Mouse (Mus musculus): ENCODE data around the gene Zkscan17.
A peak's percentile ranks its signal among the peaks of the same experiment; 100 is the strongest.

Zkscan17 gene

GRCm38 (mm10) chr11:59517441-59517840 is 9.1 kb downstream of the Zkscan17 start:
- no peak for DNase-seq

DNA sequence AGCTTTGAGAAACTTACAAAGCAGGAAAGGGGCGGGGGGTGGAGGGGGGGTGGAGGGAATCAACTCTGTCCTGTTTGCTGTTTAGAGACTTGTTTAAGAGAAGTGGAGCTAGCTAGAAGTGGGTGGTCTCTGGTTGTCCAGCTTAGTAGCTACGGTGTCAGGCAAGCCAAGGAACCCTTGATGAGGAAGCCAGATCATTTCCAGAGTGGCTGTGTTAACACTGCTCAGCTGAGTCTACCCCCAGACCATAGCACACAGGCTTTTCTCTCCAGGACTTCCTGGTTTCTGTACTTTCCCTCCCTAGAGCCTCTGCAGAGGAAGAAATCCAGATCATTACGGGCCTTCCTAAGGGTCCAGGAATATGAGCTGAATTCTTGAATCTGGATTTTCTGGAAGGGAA is 11.8 kb downstream of the Zkscan17 start:
- DNase-seq, result no peak

DNA sequence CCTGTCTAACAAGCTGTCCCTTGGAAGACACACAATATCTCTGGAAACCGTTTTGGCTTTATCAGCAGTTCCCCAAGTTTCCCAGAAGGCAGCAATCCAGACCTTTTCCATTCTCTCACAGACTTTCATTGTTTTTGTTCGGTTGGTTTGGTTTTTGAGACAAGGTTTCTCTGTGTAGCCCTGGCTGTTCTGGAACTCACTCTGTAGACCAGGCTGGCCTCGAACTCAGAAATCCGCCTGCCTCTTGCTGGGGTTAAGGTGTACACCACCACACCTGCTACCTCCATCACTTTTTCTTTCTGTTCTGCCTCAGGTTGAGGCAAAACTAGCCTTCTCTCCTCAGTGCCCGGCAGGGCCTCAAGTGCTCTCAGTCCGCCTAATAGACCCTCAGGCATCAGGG is 12.2 kb downstream of the Zkscan17 start:
- DNase-seq, result no peak

- DNase-seq, result no peak
Measured at GRCm38 (mm10) chr11:59513556-59513955, 13.0 kb downstream of the Zkscan17 start.

DNA sequence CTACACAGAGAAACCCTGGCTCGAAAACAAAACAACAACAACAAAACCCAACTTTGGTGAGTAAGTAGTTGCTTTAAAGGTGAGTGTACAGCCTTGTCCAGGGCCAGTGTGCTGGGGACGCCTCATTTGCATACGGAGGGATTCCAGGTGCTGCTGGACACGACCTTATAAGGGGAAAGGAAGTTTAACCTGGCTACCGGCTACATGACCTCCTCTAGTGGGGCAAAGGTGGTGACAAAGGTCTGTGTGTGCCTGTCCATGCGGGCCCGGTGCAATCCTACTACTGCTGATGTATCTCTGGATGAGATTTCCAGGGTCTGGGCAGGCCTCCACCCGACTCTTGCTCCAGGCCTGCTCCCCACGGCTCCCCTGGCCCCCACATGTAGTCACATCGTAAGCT is 13.8 kb downstream of the Zkscan17 start:
- DNase-seq, result no peak

DNA sequence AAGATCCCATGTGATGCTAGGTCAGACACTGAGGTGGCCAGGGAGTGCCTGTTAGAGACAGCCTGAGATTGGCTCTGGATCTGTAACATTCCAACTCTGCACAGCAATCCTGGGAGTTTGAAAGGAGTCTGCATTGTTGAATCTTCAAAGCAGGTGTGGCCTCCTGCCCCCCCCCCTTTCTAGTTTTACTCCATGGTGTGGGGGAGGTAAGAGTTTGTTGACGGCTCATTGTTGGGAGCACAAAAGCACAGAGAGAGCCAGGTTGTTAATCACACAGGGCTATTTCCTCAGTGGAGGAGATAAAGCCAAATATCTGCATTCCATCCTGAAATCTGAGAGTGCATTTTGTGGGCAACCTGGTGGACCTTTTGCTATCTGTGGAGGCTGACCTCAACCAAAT is 15.0 kb downstream of the Zkscan17 start:
- no peak for DNase-seq

DNA sequence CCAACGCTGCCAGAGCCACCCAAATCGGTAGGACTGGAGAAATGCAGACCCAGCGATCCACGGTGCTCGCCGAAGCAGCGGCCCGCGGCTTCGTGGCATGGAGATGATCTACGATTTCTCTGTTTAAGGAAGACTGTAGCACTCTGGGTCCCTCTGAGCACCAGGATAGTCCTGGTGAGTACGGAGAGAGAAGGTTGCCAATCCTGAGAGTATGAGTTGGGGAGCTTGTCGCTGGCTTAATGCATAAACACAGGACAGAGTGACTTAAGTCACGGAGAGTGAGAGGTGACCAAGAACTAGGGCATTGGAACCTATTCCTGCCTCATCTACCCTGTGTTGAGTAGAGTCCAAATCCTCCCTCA is 19.9 kb downstream of the Zkscan17 start:
- no peak for DNase-seq

DNA sequence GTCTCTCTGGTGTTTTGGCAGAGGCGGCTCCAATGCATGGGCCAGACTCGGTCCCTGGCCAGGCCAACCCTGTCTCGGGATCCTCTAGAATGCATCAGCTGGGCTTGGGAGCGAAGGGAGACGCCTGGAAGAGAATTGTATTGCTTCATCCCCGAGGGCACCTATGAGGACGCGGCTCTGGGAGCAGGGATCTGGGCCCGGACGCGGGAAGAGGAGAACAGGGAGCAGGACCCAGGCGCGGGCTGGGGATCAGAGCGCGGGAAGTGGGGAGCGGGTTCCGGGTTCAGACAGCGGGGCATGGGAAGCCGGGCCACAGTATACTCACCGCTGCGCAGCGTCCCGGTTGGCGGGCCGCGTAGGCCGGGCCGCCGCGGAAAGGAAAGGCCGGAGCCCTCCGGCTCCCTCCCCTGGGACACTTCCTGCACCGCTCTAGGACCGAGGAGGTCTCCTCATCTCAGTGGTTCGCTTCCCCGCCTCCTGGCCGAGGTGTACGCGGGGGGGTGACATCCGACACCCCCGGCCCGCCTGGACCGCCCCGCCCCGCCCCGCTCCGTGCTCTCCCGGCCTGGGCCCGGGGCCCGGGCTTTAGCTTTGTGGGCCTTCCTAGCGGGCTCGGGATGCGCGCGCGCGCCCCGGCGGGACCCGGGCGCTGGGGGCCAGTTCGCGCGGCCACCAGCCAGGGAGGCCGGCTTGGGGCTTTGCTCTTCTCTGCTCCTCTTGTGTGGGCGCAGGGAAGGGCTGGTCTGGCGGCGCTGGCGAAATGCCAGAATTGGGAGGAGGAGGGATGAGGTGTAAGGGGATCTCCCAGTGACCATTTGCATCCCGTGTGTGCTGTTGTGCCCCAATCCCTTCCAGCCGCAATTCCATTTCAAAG is 20.5 kb downstream of the Zkscan17 start:
- peak; percentile 75 for DNase-seq

DNA sequence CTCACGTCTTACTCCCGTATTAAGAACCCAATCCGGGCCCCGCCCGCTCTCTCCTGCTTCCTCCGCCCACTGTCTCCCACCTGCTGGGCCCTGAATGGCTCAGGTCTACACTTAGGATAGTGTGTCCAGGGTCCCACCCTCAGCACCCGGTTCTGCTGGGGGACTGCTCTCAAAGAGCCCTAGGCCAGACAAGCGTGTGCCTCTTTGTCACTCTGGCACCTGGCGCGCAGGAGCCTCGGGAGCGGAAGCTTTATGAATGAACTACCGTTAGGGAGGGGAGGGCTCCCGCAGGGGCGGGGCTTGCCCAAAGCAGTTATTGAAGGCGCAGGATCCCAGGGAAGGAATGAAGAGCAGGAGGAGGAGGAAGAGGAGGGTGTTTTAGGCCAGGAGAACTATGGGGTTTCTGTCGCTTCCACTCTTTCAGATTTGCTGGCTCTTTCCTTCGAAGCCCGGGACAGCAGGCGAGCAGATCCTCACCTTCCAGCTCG is 21.2 kb downstream of the Zkscan17 start:
- DNase-seq, result peak; percentile 66

GRCm38 (mm10) chr11:59501978-59502700 is 24.4 kb downstream of the Zkscan17 start:
- DNase-seq, result no peak

- DNase-seq, result no peak
Measured at GRCm38 (mm10) chr11:59497747-59498146, 28.8 kb downstream of the Zkscan17 start.

- DNase-seq, result no peak
Measured at GRCm38 (mm10) chr11:59496672-59497310, 29.8 kb downstream of the Zkscan17 start.

GRCm38 (mm10) chr11:59486222-59486621 is 40.3 kb downstream of the Zkscan17 start:
- no peak for DNase-seq

GRCm38 (mm10) chr11:59485641-59486040 is 40.9 kb downstream of the Zkscan17 start:
- DNase-seq, result no peak

DNA sequence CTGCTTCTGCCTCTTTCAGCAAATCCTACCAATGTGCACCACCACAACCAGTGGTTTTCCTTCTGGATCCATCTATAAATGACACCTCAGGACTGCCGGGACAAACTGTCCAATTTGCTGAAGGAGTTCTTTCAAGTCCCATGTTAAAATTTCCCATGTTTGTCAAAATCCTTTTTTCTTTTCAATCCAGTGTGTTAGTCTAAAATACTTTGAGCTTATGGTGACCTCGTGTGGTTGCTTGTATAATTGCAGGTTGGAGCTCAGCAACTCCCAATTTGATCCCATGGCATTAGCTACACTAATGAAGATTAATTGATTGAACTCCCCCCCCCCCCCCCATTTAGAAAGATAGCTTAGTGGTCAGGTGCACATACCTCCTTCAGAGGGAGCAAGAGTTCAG is 43.3 kb downstream of the Zkscan17 start:
- no peak for DNase-seq

GRCm38 (mm10) chr11:59477240-59477639 is 49.3 kb downstream of the Zkscan17 start:
- no peak for DNase-seq

- DNase-seq, result peak; percentile 86
Measured at GRCm38 (mm10) chr11:59472326-59472677, 54.2 kb downstream of the Zkscan17 start, which contains the start of gene Zfp867. Gene Zfp867 (minus strand): TSS chr11:59472474.

DNA sequence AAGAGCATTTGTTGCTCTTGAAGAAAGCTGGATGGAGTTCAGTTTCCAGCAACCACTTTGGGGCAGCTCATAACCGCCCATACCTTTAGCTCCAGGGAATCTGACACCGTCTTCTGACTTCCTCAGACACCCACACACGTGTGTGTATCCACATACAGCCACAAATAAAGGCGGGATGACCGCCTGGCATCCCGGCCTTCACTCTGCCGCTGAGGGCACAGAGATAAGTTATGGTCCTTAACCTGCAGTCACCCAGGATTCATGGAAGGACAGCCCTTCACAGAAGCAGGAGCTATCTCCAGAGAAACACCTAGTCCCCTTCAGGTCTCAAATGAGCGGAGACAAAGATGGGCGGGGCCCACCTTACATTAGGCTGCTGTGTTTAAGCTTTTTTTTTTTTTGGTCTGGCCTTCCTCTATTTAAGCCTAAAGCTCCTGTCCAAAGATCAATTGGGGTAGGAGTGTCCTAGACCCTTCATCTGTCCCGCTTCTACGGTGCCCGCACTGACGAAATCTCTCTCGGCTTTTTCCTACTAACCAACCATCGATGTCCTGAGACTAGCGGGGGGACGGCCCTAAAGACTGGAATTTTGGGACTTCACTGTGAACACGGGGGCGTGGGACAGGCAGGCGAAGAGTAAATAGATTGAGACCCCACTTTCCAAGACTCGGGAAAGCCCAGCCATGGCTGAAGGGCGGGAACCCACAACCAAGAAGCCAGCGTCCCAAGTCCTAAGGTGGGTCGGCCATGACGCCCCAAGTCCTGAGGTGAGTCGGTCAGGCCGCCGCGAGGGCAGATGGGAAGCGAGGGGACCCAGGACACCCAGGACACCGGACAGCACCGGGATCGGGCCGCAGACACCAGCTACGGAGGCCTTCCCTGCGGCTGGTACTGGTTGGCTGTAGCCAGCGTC is 54.9 kb downstream of the Zkscan17 start:
- DNase-seq, result no peak

GRCm38 (mm10) chr11:59460459-59460858 is 66.1 kb downstream of the Zkscan17 start:
- no peak for DNase-seq

DNA sequence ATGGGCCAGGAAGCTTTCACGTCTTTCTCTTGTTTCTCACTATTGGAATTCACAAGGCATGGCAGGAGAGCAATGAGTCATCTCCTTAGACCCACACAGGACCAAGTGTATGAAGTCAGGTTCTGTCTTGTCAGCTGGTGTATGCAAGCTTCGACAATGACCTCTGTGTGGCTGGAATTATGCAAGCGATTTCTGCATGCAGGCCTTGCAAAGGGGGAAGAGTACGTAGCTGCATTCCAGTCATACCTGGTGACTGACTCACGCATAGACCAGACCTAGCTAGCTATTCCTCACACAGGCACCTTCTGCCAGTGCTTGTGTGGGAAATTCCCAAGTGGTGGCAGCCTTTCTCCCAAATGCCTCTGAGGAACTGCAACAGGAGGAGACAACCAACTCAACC is 67.6 kb downstream of the Zkscan17 start:
- DNase-seq, result peak; percentile 24

- DNase-seq, result no peak
Measured at GRCm38 (mm10) chr11:59456891-59457290, 69.7 kb downstream of the Zkscan17 start.

DNA sequence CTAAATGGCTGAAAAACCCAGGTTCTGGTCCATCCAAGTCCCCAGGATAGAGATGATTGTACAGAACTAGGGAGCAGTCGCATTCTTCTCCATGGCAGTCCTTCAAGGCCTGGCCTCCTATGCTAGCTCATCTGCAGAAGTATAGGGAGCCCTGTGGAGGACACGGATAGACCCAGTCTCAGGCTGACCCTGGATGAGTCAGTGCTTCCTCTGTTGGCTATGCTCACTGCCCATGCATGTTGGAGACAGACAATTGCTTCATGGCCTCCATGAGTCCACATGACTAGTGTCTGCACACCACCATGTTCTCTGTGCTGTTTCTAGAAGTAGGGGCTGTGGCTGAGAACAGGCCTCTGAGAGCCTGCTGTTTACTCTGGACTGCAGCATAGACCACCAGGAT is 70.2 kb downstream of the Zkscan17 start:
- no peak for DNase-seq

DNA sequence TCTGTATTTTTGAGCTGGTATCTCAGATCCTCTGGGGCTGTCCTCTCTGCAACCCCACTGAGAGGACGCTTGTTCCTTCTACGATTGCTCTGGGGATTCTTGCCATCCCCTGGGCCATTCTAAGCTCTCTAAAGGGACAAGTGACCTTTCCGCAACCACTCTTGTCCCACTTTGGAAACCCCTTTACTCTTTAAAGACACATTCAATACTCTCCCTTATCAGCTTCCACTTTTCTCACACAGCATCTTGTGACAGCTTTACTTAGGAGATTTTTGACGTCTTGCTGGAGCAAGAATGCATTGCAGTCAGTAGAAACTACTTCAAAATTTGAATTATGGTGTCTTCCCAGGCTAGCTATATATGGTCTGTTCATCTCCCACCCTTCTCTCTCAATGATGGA is 75.5 kb downstream of the Zkscan17 start, which contains the start of gene Snap47:
Gene Snap47, minus strand, starts transcription at position 101 of the 400 bp plus-strand sequence.
- no peak for DNase-seq

Measured in right cerebral cortex, postnatal 25 days (tissue).